Mouse (Mus musculus): ENCODE measurements at regions not wholly inside any gene's neighbourhood (a gene's known extent, or its start where the extent isn't known, plus 50 kb on each side); places are given as distances from the start of the nearest gene placed in this dataset.
"Not testable (repeated sequence)": the region's sequence is repeated elsewhere in the genome, so short reads cannot be mapped to it uniquely, and the experiment has no call there.

DNA sequence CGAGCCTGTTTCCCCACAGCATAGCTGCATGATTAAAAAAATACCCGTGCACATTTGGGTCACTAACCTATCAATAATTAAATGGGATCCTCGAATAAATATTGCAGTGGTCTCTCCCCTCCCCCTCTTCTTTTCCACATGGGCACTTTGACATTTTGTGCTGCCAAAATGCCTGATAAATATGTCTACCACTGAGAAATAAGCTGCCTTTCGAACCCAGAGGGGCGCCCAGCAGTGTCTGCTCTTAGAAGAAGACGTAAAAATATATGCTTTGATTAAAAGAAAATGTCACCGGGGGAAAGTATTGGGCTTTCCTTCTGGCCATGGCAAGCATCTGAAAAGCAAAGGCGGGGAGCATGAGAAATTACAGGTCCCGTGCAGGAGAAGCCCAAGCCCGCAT lies 152.6 kb upstream of the Frmd4a start:
- intact Hi-C loops (cut with DNase I) = no loop called here

DNA sequence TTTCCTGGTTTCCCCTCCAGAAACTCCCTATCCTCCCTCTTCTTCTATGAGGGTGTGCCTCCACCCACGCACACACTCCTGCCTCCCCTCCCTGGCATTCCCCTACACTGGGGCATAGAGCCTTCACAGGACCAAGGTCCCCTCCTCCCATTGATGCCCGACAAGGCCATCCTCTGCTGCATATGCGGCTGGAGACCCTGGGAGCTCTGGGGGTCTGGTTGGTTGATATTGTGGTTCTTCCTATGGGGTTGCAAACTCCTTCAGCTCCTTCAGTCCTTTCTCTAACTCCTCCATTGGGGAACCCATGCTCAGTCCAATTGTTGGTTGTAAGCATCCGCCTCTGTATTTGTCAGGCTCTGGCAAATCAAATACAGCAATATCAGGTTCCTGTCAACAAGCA lies 150.8 kb upstream of the Frmd4a start:
- intact Hi-C loops (cut with DNase I) = not testable (repeated sequence)

DNA sequence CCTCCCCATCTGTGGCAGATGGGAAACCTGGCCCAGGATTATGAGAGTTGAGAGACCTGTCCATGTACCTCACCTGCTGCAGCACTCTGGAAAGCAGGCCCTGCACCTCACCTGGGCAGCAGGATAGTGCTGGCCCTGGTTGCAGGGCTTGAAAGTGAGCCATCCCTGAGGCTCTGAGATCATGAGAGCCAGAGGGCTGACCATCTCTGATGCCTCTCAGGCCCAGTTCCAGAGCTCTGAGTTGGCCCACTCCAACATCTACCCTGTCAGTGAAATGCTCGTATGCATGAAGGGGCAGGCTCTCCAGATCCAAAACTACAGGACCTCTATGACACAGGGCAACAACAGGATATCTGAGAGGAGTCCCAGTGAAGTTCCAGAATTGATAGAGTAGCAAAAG lies 147.8 kb upstream of the Frmd4a start:
- intact Hi-C loops (cut with DNase I) = no loop called here

DNA sequence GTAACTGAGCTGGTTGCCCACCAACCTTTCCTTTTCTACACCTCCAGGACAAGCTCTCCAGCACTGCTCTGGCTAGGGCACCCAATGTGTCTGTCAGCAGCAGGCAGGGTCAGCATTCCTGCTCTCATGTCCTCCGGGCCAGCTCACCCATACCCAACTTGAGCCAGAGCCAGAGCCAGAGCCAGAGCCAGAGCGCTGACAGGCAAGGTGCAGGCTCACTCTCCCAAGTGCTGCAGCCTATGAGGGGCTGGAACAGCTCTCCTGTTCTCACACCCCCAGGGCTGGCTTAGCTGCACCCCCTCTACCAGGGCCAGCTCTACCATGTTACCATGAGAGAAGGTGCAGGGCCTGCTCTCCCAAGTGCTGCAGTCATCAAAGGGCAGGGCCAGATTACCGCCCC lies 145.8 kb upstream of the Frmd4a start:
- intact Hi-C loops (cut with DNase I) = no loop called here

DNA sequence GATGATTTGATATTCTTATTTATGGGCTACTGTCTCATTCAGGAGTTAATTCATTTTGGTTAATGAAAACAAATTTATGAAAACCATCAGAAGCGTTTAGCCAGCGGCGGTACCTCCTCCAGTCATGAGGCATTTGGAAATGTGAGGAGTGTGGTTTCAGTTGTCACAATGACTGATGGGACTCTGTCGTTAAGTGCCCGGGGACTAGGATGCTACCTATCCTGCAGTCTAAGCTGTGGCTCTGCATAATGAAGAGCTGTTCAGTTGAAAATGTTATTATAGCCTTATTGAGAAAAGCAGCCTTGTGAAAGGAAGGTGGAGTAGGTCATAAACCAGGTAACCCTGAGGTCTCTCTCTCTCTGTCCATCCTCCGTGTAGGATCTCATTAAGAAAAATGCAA lies 130.5 kb upstream of the Frmd4a start:
- intact Hi-C loops (cut with DNase I) = no loop called here

DNA sequence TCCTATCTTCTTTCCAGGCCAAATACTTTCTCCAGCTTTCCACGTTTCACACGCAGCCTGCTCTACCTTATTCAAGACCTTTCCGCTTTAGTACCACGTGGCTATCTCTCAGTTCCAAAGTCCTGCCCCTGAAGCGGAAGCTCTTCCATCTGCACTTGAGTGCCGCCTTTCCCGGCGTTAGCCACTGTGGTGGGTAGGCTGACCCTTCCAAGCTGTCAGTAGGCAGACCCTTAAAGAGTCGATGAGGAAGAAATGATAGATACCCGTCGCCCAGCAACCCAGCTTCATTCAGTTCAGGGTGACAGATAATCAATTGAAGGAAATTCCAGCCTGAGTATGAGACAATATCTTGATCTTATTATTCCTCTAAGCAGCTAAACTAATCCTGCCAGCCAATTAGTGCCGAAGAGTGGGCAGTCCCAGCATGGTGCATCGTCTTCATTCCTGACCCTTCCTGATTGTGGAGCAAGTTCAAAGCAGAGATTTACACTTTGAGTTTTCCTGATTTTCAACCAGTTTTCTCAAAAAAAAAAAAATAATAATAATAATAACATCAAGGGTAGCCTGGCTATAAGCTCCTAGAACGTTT lies 129.6 kb upstream of the Frmd4a start:
- intact Hi-C loops (cut with DNase I) = no loop called here

DNA sequence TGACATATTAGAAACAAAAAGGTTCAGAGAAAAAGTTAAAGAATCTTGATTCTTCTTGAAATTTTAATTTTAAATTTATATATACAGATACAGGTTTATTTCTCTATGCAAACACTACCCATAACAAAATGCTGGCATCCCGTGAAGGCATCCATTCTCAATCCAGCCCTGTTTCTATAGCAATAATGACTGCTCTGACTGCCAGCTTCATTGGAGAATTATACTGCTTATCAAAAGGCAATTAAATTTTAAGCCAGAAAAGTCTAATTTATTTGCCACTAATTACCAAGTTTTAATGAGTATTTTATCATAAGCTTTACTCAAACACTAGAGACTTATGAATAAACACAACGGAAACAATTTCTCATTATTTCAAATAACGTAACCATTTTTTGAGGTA lies 128.1 kb upstream of the Frmd4a start:
- intact Hi-C loops (cut with DNase I) = no loop called here

DNA sequence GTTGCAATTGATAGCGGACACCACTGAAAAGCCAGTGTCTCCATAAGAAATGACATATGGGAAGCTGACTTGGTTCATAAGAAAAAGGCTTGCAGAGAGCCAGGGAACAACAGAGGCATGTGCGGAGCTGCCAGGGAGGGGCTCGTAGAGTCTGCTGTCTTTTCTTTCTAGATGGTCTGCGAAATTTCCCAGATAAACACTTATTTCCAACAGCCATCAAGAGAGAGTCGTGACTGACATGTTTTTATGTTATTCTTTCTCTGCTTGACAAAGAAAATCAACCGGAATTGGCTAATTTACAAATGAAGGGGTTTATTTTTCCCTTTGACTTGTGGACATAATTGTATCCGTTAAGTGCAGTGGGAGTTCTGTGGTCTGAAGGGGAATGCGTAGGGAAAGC lies 127.1 kb upstream of the Frmd4a start:
- intact Hi-C loops (cut with DNase I) = no loop called here

DNA sequence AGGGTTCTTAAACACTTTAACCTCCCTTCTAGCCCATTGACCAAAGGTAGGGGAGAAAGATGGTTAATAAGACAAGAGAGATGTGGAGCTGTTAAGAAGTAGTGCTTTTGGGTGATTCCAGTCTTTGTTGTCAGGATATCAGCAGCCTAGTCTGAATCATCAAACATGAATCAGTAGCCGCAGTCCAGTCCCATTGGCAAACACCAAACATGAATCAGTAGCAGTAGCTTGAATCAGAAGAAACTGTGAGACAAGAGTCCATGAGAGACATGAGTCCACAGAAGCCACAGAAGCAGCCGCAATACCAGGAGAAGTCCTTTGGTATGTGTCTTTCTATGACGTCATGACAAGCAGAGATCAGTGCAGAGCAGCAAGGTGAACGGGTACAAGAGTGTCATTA lies 110.5 kb upstream of the Frmd4a start:
- intact Hi-C loops (cut with DNase I) = no loop called here

DNA sequence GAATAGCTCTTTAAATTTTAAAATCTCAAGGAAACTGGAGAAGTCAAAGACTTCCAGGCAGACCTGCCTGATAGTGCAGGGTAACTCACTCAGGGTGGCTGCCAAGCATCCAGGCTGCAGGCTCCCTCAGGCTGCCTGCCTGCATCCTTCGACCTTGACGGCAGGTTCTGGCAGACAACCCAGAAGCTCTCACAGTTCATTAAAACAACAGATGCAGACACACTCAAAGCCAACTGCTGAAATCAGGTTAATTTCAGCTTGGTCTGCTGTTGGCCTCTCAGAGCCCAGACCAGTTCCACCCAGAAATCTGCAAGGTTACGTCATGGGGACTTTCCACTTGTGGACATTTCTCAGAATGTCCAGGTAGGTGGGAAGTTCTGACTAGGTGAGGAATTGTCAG lies 109.3 kb upstream of the Frmd4a start:
- intact Hi-C loops (cut with DNase I) = no loop called here

DNA sequence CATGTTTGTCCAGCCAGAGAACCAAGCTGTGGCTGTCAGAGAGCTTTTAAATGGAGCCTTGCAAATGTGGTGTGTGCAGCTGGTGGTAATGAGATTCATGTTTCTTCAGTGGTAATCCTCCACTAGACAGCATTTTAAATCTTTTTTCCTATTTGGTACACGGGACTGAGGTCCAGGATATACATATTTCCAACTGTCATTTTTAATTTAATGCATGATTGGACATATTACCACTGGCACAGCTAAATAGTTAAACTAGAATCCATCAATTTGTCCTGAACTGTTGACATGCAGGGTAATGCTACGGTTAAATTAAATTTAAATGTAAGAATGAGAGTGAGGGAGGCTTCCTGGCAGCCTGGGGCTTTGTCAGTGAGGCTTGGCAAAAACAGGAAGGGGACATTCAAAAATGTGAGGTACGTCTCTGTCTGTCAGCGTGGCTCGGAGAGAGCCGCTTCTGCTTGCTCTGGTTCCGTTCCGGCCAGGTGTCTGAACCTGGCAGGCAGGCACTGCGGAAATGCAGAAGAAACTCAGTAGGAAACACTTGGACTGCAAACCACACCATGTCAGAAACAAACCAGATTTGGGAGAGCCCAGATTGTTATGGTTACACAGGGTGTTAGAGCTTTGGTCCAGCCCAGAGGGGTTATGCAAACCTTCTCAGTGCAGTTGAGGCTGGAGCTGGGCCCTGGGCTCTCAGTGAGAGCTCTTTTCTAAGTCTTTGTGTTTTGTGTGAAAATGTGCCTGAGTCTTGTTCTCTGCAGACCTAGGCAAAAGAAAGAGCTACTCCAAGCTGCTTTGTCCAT lies 107.2 kb upstream of the Frmd4a start:
- intact Hi-C loops (cut with DNase I) = loop anchor here (10.0 kb wide), 1 partner anchor 85 kb away; no protein-coding TSS in a partner anchor

DNA sequence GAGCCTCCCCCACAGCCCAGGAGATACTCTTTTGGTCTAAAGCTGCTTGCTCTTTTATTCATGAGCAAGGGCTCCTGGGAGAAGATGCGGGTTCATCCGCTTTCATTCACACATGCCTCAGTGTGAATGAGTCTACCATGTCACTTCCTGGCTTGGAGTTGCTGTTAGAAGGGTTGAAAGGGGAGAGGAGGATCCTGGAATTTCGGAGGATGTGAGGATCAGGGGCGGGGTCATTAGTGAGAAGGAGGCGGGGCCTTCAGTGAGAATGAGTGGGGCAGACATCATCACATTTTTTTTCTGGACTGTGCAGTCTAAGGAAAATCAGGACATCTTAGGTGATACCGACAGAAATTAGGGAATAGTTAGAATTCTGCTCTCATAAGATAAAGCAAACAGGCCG lies 102.4 kb upstream of the Frmd4a start:
- intact Hi-C loops (cut with DNase I) = loop anchor here (10.0 kb wide), 1 partner anchor 90 kb away; no protein-coding TSS in a partner anchor

DNA sequence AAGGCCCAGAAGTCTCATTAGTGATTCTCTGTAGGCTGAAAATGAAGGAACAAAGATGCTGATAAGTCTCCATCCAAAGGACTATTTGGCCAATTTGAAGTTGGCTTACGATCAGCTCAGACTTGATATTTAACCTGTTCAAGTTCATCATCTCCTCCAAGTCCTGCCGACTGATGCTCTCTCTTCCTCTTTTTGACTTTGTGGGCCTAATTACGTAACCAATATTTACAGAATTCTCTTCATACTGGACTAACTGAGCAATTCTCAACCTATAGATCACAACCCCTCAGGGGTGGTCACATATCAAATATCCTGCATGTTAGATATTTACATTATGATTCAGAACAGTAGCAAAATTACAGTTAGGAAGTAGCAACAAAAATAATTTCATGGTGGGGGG lies 101.2 kb upstream of the Frmd4a start:
- intact Hi-C loops (cut with DNase I) = loop anchor here (10.0 kb wide), 1 partner anchor 92 kb away; no protein-coding TSS in a partner anchor

DNA sequence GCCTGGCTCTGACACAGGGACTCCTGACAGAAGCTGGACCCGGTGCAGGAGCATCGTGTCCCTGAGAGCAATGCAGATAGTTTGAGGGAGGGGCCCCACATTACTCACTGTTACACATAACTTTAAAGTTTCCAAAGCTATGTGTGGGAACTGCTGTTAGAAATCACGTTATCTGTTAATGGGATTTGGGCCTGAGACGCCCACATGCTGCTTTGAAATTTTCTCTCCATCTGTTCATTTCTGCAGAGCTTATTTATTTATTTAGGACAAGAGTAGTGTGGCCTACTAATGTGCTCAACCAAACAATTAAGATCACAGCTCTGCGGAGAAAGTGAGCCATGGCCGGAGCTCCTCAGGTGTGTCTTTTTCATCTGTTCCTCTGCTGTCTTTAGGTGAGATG lies 99.4 kb upstream of the Frmd4a start:
- intact Hi-C loops (cut with DNase I) = loop anchor here (10.0 kb wide), 1 partner anchor 93 kb away; no protein-coding TSS in a partner anchor

DNA sequence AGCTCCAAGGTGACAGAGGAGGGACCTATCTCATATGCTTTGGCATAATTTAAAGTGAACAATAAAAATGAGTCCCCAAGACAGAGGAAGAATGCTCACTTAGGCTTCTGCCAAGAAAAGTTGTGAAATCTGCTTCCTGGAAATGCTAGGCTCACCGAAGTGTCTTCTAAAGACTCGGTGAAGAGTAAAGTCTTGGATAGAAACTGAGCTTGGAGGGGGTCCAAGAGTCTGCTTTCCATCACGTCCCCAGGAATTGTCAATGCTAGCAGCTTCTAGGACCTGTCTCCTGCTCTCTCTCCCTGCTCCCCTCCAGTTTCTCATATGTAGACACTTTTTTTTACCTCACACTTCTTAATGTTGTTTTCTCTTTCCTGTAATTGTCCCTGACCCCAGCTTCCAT lies 97.6 kb upstream of the Frmd4a start:
- intact Hi-C loops (cut with DNase I) = loop anchor here (10.0 kb wide), 1 partner anchor 95 kb away; no protein-coding TSS in a partner anchor

DNA sequence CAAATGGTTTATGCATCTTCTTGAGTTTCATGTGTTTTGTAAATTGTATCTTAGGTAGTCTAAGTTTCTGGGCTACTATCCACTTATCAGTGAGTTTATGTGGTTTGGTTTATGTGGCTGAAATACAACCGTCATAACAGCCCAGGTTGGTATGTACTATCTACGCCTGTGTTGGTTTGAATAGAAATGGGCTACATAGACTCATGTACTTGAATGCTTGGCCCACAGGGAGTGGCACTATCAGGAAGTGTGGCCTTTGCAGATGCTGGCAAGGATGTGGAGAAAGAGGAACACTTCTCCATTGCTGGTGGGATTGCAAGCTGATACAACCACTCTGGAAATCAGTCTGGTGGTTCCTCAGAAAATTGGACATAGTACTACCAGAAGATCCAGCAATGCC lies 96.4 kb upstream of the Frmd4a start:
- intact Hi-C loops (cut with DNase I) = not testable (repeated sequence)

DNA sequence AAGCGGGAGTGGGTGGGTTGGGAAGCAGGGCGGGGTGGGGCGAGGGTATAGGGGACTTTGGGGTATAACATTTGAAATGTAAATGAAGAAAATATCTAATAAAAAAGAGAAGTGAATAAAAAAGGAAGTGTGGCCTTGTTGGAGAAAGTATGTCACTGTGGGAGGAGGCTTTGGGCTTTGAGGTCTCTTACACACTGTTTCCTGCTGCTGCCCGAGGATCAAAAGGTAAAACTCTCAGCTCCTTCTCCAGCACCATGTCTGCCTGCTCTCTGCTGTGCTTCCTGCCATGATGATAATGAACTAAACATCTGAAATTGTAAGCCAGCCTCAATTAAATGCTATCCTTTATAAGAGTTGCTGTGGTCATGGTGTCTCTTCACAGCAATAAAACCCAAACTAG lies 94.8 kb upstream of the Frmd4a start:
- intact Hi-C loops (cut with DNase I) = no loop called here

DNA sequence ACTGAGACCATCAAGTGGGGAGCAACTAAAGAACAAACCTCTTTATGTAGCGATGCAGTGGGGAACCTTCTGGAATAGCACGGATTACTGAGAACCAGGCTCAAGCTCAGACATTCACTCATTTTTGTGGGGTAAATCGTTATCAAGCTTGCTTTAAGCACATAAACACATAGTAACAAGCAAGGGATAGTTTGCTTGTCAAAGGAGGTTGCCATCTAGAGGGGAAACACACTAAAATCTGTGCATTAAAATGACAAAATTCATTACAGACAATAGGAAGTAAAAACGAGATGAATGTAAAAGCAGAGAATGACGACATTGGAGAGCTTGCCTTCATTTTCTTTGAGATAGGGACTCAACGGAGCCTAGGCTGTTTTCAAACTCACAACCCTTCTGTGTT lies 92.8 kb upstream of the Frmd4a start:
- intact Hi-C loops (cut with DNase I) = no loop called here

DNA sequence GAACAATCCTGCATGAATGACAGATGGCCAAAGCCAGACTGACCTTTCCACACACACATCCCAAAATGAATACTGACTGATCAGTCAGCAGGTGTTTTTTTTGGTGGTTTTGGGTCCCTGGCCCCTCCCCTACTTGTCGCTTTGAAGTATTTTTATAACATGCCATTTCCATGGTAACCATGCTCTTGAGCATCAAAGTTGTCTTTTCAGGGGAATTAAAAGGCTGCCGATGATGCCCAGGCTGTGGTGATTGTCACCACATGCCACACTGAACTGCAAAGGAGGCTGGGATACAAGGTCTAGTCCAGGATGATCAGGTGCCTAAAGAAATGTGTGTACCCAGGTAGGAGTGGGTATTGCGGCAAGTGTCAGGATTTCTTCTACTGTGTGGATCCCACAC lies 92.3 kb upstream of the Frmd4a start:
- intact Hi-C loops (cut with DNase I) = no loop called here

DNA sequence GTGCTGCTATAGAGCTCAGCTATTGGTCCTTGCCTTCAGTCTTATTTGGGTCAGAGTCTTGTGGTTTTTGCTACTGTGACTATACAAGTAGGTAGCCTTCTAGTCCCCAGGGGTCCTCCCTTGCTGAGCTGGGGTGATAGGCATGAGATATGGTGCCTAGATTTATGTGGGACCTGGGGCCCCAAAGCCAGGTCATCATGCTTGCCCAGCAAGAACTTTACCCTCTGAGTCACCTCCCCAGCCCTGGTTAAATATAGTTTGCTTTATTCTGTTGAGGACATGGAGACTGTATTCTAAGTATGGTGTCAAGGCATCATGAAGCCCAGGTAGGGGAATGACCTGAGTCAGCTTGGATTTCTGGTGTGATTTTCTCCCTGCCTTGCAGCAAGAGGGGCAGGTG lies 91.4 kb upstream of the Frmd4a start:
- intact Hi-C loops (cut with DNase I) = no loop called here

DNA sequence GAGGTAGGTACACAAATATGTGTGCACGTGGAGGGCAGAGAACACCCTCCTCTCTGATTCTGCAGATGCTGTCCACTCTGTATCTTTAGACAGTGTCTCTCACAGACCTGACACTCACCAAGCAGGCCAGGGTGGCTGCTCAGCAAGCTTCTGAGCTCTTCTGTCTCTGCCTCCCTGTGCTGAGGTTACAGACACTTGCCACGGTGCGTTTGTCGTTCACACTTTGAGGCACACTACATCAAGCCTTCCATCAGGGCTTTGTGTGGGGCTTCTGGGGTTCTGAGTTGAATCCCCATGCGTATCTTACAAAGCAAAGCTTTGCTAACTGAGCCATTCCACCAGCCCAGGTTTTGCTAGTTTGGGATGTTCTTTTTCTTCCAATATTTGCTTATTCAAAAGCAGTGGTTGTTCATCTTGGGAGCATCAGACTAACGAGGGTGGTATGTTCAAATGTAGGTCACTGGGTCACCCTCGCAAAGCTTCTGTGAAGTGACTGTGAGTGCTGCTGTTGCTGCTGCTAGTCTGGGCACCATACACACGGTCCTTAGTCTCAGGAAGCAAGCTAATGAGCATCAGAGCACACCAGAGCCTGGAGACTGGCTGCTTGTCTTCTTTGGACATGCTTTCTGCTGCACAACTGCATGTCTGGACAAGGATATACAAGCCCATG lies 90.2 kb upstream of the Frmd4a start:
- intact Hi-C loops (cut with DNase I) = no loop called here

DNA sequence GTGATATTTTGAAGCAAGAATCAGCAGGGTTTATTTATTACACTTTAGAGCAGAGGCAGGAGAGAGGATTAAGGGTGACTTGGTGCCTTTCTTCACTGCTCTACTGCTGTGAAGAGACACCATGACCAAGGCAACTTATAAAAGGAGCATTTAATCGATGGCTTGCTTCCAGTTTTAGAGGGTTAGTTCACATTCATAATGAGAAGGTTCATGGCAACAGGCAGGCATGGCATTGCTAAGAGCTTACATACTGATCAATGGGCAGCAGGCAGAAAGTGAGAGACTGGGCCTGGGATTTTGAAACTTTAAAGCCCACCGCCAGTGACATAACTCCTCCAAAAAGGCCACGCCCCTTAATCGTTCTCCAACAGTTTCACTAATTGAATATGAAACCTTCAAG lies 89.7 kb upstream of the Frmd4a start:
- intact Hi-C loops (cut with DNase I) = no loop called here
